Comparison of ENCODE assay signal across 21 mouse cellular contexts in genomic region chr10:10094113-10094512, GRCm38 (mm10).
A peak's percentile ranks its signal among the peaks of the same experiment; 100 is the strongest.
DNase-seq lines count a peak whose midpoint lies in the region; ATAC-seq and TF ChIP-seq lines count a peak whose summit lies in the region.
"Had no signal": no experiment of that assay in that cellular context is flagged by ENCODE, and none has a peak within 500 bp of the region (broad histone marks: within the 10 kb centered on the region; RNA-seq: fewer than 3 reads in every experiment).

No protein-coding gene starts in this region.

- H3K9ac ChIP-seq in neural tube, embryonic 15.5 days (replicated peaks) = no peak overlapping the region
- H3K9ac ChIP-seq: embryonic facial prominence, embryonic 12.5 days; forebrain, embryonic 13.5 days; forebrain, embryonic 15.5 days; forebrain, postnatal 0 days had no signal

- H3K9me3 ChIP-seq in neural tube, embryonic 15.5 days (replicated peaks) = no peaks in the 10 kb centered on the region
- H3K9me3 ChIP-seq: embryonic facial prominence, embryonic 10.5 days; embryonic facial prominence, embryonic 12.5 days; forebrain, embryonic 13.5 days; forebrain, embryonic 15.5 days; G1E had no signal

- intact Hi-C loops in left cerebral cortex, adult 2 months (cut with DNase I) = no loop called here

- no peak for DNase-seq in cerebellum, adult 2 months
- DNase-seq in cerebellum, postnatal 14 days = no peak
- peak; percentile 46 to 48 for DNase-seq in frontal cortex, adult 2 months (ENCODE audit: extremely low spot score in 1 of 2, low spot score in 1 of 2)
- no peak for DNase-seq in frontal cortex, postnatal 14 days (ENCODE audit: low spot score in 2 of 2)
- no peak for DNase-seq in left cerebral cortex, adult 2 months (ENCODE audit: extremely low spot score in 1 of 2, low spot score in 2 of 2)
- no peak for DNase-seq in left cerebral cortex, adult 11 months (ENCODE audit: low spot score)
- peak; percentile 70 for DNase-seq in brain, adult 2 months (ENCODE audit: low read depth, low spot score)
- DNase-seq: adrenal gland, adult 8-10 months; adrenal gland, postnatal 14 days; B cell, adult 2 months; forebrain, postnatal 0 days had no signal

- peaks cover 5% of the 10 kb centered on the region; the same call in 1 of the 2 replicates for H3K4me1 ChIP-seq in cerebellum, adult 2 months (ENCODE audit: control insufficient read depth, insufficient read depth, low read length)
- H3K4me1 ChIP-seq in neural tube, embryonic 15.5 days = no peaks in the 10 kb centered on the region
- H3K4me1 ChIP-seq: embryonic facial prominence, embryonic 10.5 days; embryonic facial prominence, embryonic 12.5 days; forebrain, embryonic 13.5 days; forebrain, embryonic 15.5 days had no signal

- peak overlapping the region; percentile 12; the same call in 1 of the 2 replicates for H3K27ac ChIP-seq in cerebellum, adult 2 months (ENCODE audit: insufficient read depth, low read length)
- H3K27ac ChIP-seq in left cerebral cortex, adult 2 months = peak overlapping the region; percentile 69
- H3K27ac ChIP-seq in neural tube, embryonic 15.5 days (replicated peaks) = no peak overlapping the region
- H3K27ac ChIP-seq: embryonic facial prominence, embryonic 10.5 days; embryonic facial prominence, embryonic 12.5 days; forebrain, embryonic 13.5 days; forebrain, embryonic 15.5 days had no signal

- H3K4me2 ChIP-seq in neural tube, embryonic 15.5 days = no peak overlapping the region
- H3K4me2 ChIP-seq: embryonic facial prominence, embryonic 12.5 days; forebrain, embryonic 13.5 days; forebrain, embryonic 15.5 days had no signal

- TF ChIP-seq POLR2A in cerebellum, adult 2 months (IDR thresholded peaks at IDR 0.05; ENCODE audit: borderline replicate concordance, insufficient read depth, low read length) = no peak

- H3K36me3 ChIP-seq in neural tube, embryonic 15.5 days = no peaks in the 10 kb centered on the region
- H3K36me3 ChIP-seq: embryonic facial prominence, embryonic 10.5 days; embryonic facial prominence, embryonic 12.5 days; forebrain, embryonic 15.5 days; G1E had no signal

- no peaks in the 10 kb centered on the region for H3K27me3 ChIP-seq in cerebellum, adult 2 months (ENCODE audit: control insufficient read depth, insufficient read depth, low read length)
- H3K27me3 ChIP-seq in neural tube, embryonic 15.5 days (replicated peaks) = no peaks in the 10 kb centered on the region
- H3K27me3 ChIP-seq: CH12.LX; embryonic facial prominence, embryonic 12.5 days; forebrain, embryonic 13.5 days; forebrain, embryonic 15.5 days had no signal

- 81% methylated on average over 1 of the region's 1 CpGs for WGBS in cerebellum, adult 2 months
- 89% methylated on average over 1 of the region's 1 CpGs for WGBS in neural tube, embryonic 15.5 days

- no peak for ATAC-seq in neural tube, embryonic 15.5 days (ENCODE audit: low FRiP score)
- ATAC-seq: activated CD4-positive, CD25-positive, alpha-beta regulatory T cell, adult 4 months; CD4-positive, CD25-positive, alpha-beta regulatory T cell, adult 4 months; forebrain, embryonic 13.5 days; forebrain, embryonic 15.5 days; forebrain, postnatal 0 days; Patski had no signal

- no peak for TF ChIP-seq CTCF in cerebellum, adult 2 months (IDR thresholded peaks at IDR 0.05; ENCODE audit: borderline replicate concordance, insufficient read depth, low read depth, low read length)
- TF ChIP-seq CTCF in left cerebral cortex, adult 2 months (IDR thresholded peaks at IDR 0.05) = no peak

- no peak overlapping the region for H3K4me3 ChIP-seq in cerebellum, adult 2 months (replicated peaks; ENCODE audit: insufficient read depth, low read depth, low read length)
- no peak overlapping the region for H3K4me3 ChIP-seq in left cerebral cortex, adult 2 months
- H3K4me3 ChIP-seq in neural tube, embryonic 15.5 days (replicated peaks) = no peak overlapping the region
- H3K4me3 ChIP-seq: embryonic facial prominence, embryonic 10.5 days; embryonic facial prominence, embryonic 12.5 days; forebrain, embryonic 13.5 days; forebrain, embryonic 15.5 days had no signal

Comparison
In these comparisons a context has a peak if more than half of its experiments do, and no peak if none do; other contexts are left out.
1. DNase-seq: peak in frontal cortex, adult 2 months (2 of 2) and brain, adult 2 months (single experiment); none in cerebellum, adult 2 months (0 of 2), cerebellum, postnatal 14 days (0 of 2), frontal cortex, postnatal 14 days (0 of 2), left cerebral cortex, adult 2 months (0 of 2) and left cerebral cortex, adult 11 months (single experiment).